Comparison of ENCODE assay signal across 16 mouse cellular contexts in genomic region chr17:88587371-88587770, GRCm38 (mm10). TPM values are rescaled to one million over a fixed set of nuclear protein-coding genes. Genes with fewer than 3 reads are reported as not detected.
"Had no signal": no experiment of that assay in that cellular context is flagged by ENCODE, and none has a peak within 500 bp of the region (broad histone marks: within the 10 kb centered on the region; RNA-seq: fewer than 3 reads in every experiment).

No protein-coding gene starts in this region.

- H3K4me3 ChIP-seq: midbrain, embryonic 10.5 days; midbrain, embryonic 13.5 days; midbrain, embryonic 15.5 days; neural tube, embryonic 12.5 days; stomach, embryonic 15.5 days had no signal

- H3K27ac ChIP-seq: midbrain, embryonic 10.5 days; midbrain, embryonic 13.5 days; midbrain, embryonic 15.5 days; neural tube, embryonic 12.5 days; stomach, embryonic 15.5 days; stomach, postnatal 0 days had no signal

- H3K4me2 ChIP-seq: lung, embryonic 14.5 days; midbrain, embryonic 13.5 days; midbrain, embryonic 15.5 days; neural tube, embryonic 12.5 days; stomach, embryonic 15.5 days had no signal

- ATAC-seq: midbrain, embryonic 13.5 days; midbrain, embryonic 15.5 days had no signal

- DNase-seq: lung, embryonic 14.5 days; lung, postnatal 10 days; lung, postnatal 4 days; right cerebral cortex, postnatal 14 days; thymus, adult 2 months; thymus, postnatal 25 days; thymus, postnatal 4 days had no signal

- H3K27me3 ChIP-seq: midbrain, embryonic 13.5 days; midbrain, embryonic 15.5 days; neural tube, embryonic 12.5 days; stomach, embryonic 15.5 days had no signal

- H3K4me1 ChIP-seq: midbrain, embryonic 10.5 days; midbrain, embryonic 13.5 days; midbrain, embryonic 15.5 days; neural tube, embryonic 12.5 days had no signal

- H3K9ac ChIP-seq: lung, embryonic 14.5 days; midbrain, embryonic 13.5 days; midbrain, embryonic 15.5 days; neural tube, embryonic 12.5 days; stomach, embryonic 15.5 days had no signal

- H3K9me3 ChIP-seq: midbrain, embryonic 15.5 days; neural tube, embryonic 12.5 days; stomach, embryonic 15.5 days had no signal

RNA-seq across cellular contexts. Expression of gene Ston1, which starts 10.1 kb away (rescaled TPM):
- total RNA-seq: megakaryocyte, adult 5-6 weeks; monocyte, adult 5-6 weeks; neutrophil, adult 5-6 weeks had no signal
